Mouse (Mus musculus) testis, adult 2 months (tissue): Measurements from ENCODE around the gene Zdhhc16. TPM values are rescaled to one million over a fixed set of nuclear protein-coding genes. Genes with fewer than 3 reads are reported as not detected.
"Not testable (repeated sequence)": the region's sequence is repeated elsewhere in the genome, so short reads cannot be mapped to it uniquely, and the experiment has no call there.

Experiments
- H3K27ac ChIP-seq: fragments of 200-500 bp; 2 replicates; pipeline ENCODE4 v1.5.1; 2012; ENCODE audit warnings: low read depth, low read length; ENCODE audit not compliant: control insufficient read depth, insufficient read depth
- H3K27me3 ChIP-seq: fragments of 200-500 bp; 2 replicates; pipeline ENCODE4 v1.6.1; 2012; ENCODE audit warnings: mild to moderate bottlenecking, low read length, moderate library complexity; ENCODE audit not compliant: control insufficient read depth, insufficient read depth
- H3K36me3 ChIP-seq: fragments of 200-500 bp; 2 replicates; pipeline ENCODE4 v1.6.1; 2012; ENCODE audit warnings: mild to moderate bottlenecking, low read length; ENCODE audit not compliant: control insufficient read depth, insufficient read depth
- H3K4me1 ChIP-seq: fragments of 200-500 bp; 2 replicates; pipeline ENCODE4 v1.6.1; 2012; ENCODE audit warnings: low read length; ENCODE audit not compliant: control insufficient read depth, insufficient read depth
- H3K4me3 ChIP-seq: fragments of 200-500 bp; 2 replicates; pipeline ENCODE4 v1.5.1; 2012; ENCODE audit warnings: low read depth, mild to moderate bottlenecking, low read length, moderate library complexity, mixed read lengths; ENCODE audit not compliant: control insufficient read depth
- CTCF ChIP-seq: fragments of 200-500 bp; IDR thresholded peaks from 2 replicates; pipeline ENCODE4 v1.5.1; 2012; ENCODE audit warnings: low read depth, mild to moderate bottlenecking, inconsistent platforms, low read length, moderate library complexity; ENCODE audit not compliant: control insufficient read depth, insufficient read depth, insufficient replicate concordance
- POLR2A ChIP-seq: fragments of 200-500 bp; IDR thresholded peaks from 2 replicates; pipeline ENCODE4 v1.6.1; 2012; ENCODE audit warnings: low read depth, mild to moderate bottlenecking, inconsistent platforms, low read length, moderate library complexity; ENCODE audit not compliant: control insufficient read depth
- polyA plus RNA-seq: library from polyadenylated mRNA; depleted of rRNA; stranded (reverse); fragments of >200 nt; gene quantifications from 2 replicates; pipeline ENCODE4 v1.2.3, GENCODE M21; 2012

Zdhhc16 gene
- polyA plus RNA-seq, 1 experiment, result 44.9 TPM

GRCm38 (mm10) chr19:41908736-41909135, 24.5 kb upstream of the Zdhhc16 start:
- no peak overlapping the region for H3K4me3 ChIP-seq
- H3K27ac ChIP-seq, result no peak overlapping the region
- no peaks in the 10 kb centered on the region for H3K27me3 ChIP-seq
- no peaks in the 10 kb centered on the region; the same call in 1 of the 2 replicates for H3K36me3 ChIP-seq
- TF ChIP-seq CTCF, result no peak
- TF ChIP-seq POLR2A, result no peak
- H3K4me1 ChIP-seq, result peaks cover 10% of the 10 kb centered on the region

DNA sequence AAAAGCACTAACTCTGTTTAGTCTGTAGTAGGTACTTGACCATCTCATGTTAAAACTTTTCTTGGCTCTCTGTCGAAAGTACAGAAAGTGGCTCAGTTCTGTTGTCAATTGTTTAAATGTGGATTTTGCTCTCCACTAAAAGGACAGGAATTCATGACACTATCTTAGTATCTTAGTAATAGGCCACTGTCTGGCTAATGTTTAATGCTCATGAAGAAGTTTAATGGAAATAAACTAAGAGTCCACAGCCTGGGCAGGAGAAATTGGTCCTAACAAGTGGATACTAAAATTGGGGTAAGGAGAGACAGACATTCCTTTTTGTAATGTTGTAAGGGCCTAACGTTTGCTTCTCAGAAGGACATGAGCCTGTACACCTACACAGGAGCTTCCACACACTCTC, 22.9 kb upstream of the Zdhhc16 start:
- TF ChIP-seq CTCF, result no peak
- TF ChIP-seq POLR2A, result no peak
- Histone ChIP-seq H3K4me1 (peaks cover 12% of the 10 kb centered on the region), H3K27me3 (no peaks in the 10 kb centered on the region), H3K27ac (no peak overlapping the region), H3K36me3 (no peaks in the 10 kb centered on the region; the same call in 1 of the 2 replicates), H3K4me3 (no peak overlapping the region)

- no peaks in the 10 kb centered on the region; the same call in 1 of the 2 replicates for H3K36me3 ChIP-seq
- H3K27me3 ChIP-seq, result no peaks in the 10 kb centered on the region
- H3K27ac ChIP-seq, result peak within 1 kb of the TSS; percentile 94
- H3K4me3 ChIP-seq, result peak within 1 kb of the TSS; percentile 98
- TF ChIP-seq CTCF, result no peak
- peak; percentile 86 for TF ChIP-seq POLR2A
- H3K4me1 ChIP-seq, result peaks cover 12% of the 10 kb centered on the region
Measured at GRCm38 (mm10) chr19:41911178-41912073, 21.9 kb upstream of the Zdhhc16 start, which contains the start of gene Pgam1. Gene Pgam1 (plus strand): TSS chr19:41911923.

GRCm38 (mm10) chr19:41912121-41913080, 20.9 kb upstream of the Zdhhc16 start:
- Histone ChIP-seq H3K27ac (peak overlapping the region; percentile 94), H3K36me3 (peaks cover 1% of the 10 kb centered on the region; the same call in 1 of the 2 replicates), H3K27me3 (no peaks in the 10 kb centered on the region), H3K4me1 (peaks cover 12% of the 10 kb centered on the region), H3K4me3 (peak overlapping the region; percentile 98)
- no peak; the same call in 1 of the 2 replicates for TF ChIP-seq POLR2A
- TF ChIP-seq CTCF, result no peak

DNA sequence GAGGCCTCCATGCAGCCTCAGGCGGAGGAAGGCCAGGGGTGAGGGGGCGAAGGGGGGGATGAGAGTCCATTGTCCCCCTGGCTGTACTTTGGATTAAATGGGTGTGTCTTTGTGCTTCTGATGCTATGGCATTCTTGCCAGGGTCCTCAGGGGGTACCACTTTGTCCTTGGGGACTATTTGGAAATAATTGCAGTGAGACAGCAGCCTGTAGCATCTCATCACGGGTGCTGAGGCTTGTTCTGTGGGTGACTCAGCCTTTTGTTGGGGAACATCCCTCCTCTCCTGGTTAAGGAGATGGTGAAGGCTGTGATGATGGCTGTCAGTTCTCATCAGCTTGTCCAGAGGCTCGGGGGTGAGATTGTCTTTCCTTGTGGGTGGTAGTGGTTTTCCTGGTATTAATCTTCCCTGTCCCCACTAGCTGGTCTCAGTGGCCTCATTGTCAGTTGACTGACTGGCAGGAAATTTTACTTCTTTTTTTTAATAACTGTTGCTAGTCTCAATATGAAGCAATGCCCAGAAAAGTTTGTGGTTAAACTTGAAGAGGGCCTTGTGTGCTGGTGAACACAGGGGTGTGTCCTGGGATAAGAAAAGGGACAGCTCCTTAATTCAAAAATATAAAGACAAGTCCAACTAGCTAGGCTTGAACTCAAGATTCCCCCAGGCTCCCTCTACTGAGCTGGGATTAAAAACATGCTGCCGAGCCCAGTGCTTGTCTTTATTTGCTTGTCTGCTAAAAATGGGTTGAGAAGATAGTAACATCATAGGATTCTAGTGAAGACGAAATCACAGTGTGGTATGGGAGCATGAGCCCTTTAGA, 19.3 kb upstream of the Zdhhc16 start:
- Histone ChIP-seq H3K27ac (no peak overlapping the region; the same call in 1 of the 2 replicates), H3K4me1 (peaks cover 12% of the 10 kb centered on the region), H3K36me3 (peaks cover 2% of the 10 kb centered on the region; the same call in 1 of the 2 replicates), H3K4me3 (no peak overlapping the region), H3K27me3 (no peaks in the 10 kb centered on the region)
- TF ChIP-seq CTCF (no peak), POLR2A (no peak)

DNA sequence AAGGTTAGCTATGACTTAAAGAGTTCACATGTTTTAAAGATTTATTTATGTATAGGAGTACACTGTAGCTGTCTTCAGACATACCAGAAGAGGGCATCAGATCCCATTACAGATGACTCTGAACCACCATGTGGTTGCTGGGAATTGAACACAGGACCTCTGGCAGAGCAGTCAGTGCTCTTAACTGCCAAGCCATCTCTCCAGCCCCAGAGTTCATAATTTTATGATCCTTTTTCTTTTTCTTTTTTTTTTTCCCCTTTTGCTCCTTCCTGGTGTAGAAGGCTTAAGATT, 18.7 kb upstream of the Zdhhc16 start:
- H3K27ac ChIP-seq, H3K27me3 ChIP-seq, H3K36me3 ChIP-seq, H3K4me3 ChIP-seq: not testable (repeated sequence)
- peaks cover 12% of the 10 kb centered on the region for H3K4me1 ChIP-seq
